Mouse (Mus musculus) heart, adult 9 months (tissue): ENCODE data around the gene Slc25a29.

Experiments
- DNase-seq, 2 experiments: peaks; one replicate each; pipeline ENCODE4 v3.0.0; 2022; ENCODE audit warnings: low spot score in 2 of 2

Slc25a29 gene

GRCm38 (mm10) chr12:108794979-108795537 lies 40.6 kb downstream of the Slc25a29 start:
- no peak for DNase-seq

GRCm38 (mm10) chr12:108794078-108794711 lies 41.5 kb downstream of the Slc25a29 start:
- peak; percentile 80 to 81 for DNase-seq

GRCm38 (mm10) chr12:108793453-108793941 lies 42.2 kb downstream of the Slc25a29 start:
- DNase-seq = peak; percentile 19 to 41

- DNase-seq = peak; percentile 98
Observed at GRCm38 (mm10) chr12:108792546-108793452, 42.9 kb downstream of the Slc25a29 start, which contains the start of gene Yy1. Gene Yy1, plus strand, starts transcription at chr12:108792973.

- DNase-seq = peak; percentile 78 to 80
Observed at GRCm38 (mm10) chr12:108792152-108792545, 43.5 kb downstream of the Slc25a29 start.

- no peak for DNase-seq
Observed at GRCm38 (mm10) chr12:108787329-108787728, 48.4 kb downstream of the Slc25a29 start.

GRCm38 (mm10) chr12:108785161-108785560 lies 50.5 kb downstream of the Slc25a29 start:
- no peak for DNase-seq

GRCm38 (mm10) chr12:108780108-108780877 lies 55.4 kb downstream of the Slc25a29 start:
- DNase-seq = no peak
